Mouse (Mus musculus) CH12.LX (cell line): ENCODE results near the gene Nme9.

Source experiments
- CHD1 ChIP-seq: IDR thresholded peaks from 2 replicates; pipeline ENCODE4 v1.6.1; 2012; ENCODE audit warnings: low read depth, low read length, improper control_type of control experiment, inconsistent platforms
- CTCF ChIP-seq, 2 experiments: IDR thresholded peaks in 1 of 2; conservative IDR thresholded peaks in 1 of 2; 2 replicates each; pipeline ENCODE4 v1.5.1; 2011 to 2012; ENCODE audit warnings: low read depth in 2 of 2, low read length in 2 of 2, improper control_type of control experiment in 1 of 2, inconsistent platforms in 1 of 2, mild to moderate bottlenecking in 1 of 2, moderate library complexity in 1 of 2
- JUN ChIP-seq: IDR thresholded peaks from 2 replicates; pipeline ENCODE4 v1.6.1; 2011; ENCODE audit warnings: low read depth, mild to moderate bottlenecking, low read length, improper control_type of control experiment, moderate library complexity; ENCODE audit not compliant: insufficient read depth
- MAFK ChIP-seq: IDR thresholded peaks from 2 replicates; pipeline ENCODE4 v1.6.1; 2011; ENCODE audit warnings: low read length, improper control_type of control experiment; ENCODE audit not compliant: insufficient replicate concordance
- MAZ ChIP-seq: IDR thresholded peaks from 2 replicates; pipeline ENCODE4 v1.6.1; 2012; ENCODE audit warnings: low read depth, mild to moderate bottlenecking, inconsistent platforms, low read length, improper control_type of control experiment, moderate library complexity
- NELFE ChIP-seq: IDR thresholded peaks from 2 replicates; pipeline ENCODE4 v1.6.1; 2011; ENCODE audit warnings: low read depth, low read length, improper control_type of control experiment
- POLR2A ChIP-seq: IDR thresholded peaks from 2 replicates; pipeline ENCODE4 v1.6.1; 2011; ENCODE audit warnings: low read depth, mild to moderate bottlenecking, improper control_type of control experiment, low read length
- TBP ChIP-seq: conservative IDR thresholded peaks from 2 replicates; pipeline ENCODE4 v1.6.1; 2011; ENCODE audit warnings: low read depth, low read length, improper control_type of control experiment
- TCF12 ChIP-seq: IDR thresholded peaks from 2 replicates; pipeline ENCODE4 v1.6.1; 2014; ENCODE audit warnings: low read depth, mild to moderate bottlenecking, inconsistent platforms, low read length, improper control_type of control experiment
- UBTF ChIP-seq: IDR thresholded peaks from 2 replicates; pipeline ENCODE4 v1.6.1; 2012; ENCODE audit warnings: low read depth, mild to moderate bottlenecking, inconsistent platforms, low read length, improper control_type of control experiment, moderate library complexity
- ZMIZ1 ChIP-seq: IDR thresholded peaks from 2 replicates; pipeline ENCODE4 v1.6.1; 2012; ENCODE audit warnings: low read depth, mild to moderate bottlenecking, inconsistent platforms, low read length, improper control_type of control experiment

- TF ChIP-seq CTCF (conservative IDR thresholded peaks at IDR 0.05 in 1 of 2, IDR thresholded peaks at IDR 0.05 in 1 of 2; ENCODE audit: low read depth in 2 of 2, low read length in 2 of 2) (no peak), TBP (no peak), MAFK (no peak), ZMIZ1 (no peak), MAZ (no peak), POLR2A (no peak), TCF12 (no peak), CHD1 (no peak), JUN (no peak), UBTF (no peak), NELFE (no peak)
Measured at GRCm38 (mm10) chr9:99492634-99493200, 41.4 kb downstream of the Nme9 start.
